Mouse (Mus musculus): ENCODE measurements at regions not wholly inside any gene's neighbourhood (a gene's known extent, or its start where the extent isn't known, plus 50 kb on each side); places are given as distances from the start of the nearest gene placed in this dataset.

- Histone ChIP-seq H3K36me3 (replicated peaks; ENCODE audit: control insufficient read depth, insufficient read depth, low read length) (no peaks in the 10 kb centered on the region), H3K9ac (replicated peaks; ENCODE audit: low read depth, low read length) (no peak overlapping the region), H3K27ac (ENCODE audit: low read depth) (no peak overlapping the region), H3K4me1 (ENCODE audit: control insufficient read depth, insufficient read depth) (no peaks in the 10 kb centered on the region), H3K27me3 (ENCODE audit: control insufficient read depth, insufficient read depth, low read length) (no peaks in the 10 kb centered on the region), H3K4me3 (ENCODE audit: low read depth, low read length) (no peak overlapping the region), H3K9me3 (replicated peaks; ENCODE audit: control insufficient read depth, low read length) (no peaks in the 10 kb centered on the region), H3K4me2 (ENCODE audit: low read depth, low read length) (no peak overlapping the region)
- ATAC-seq (ENCODE audit: insufficient read depth, low read depth) (no peak), DNase-seq (ENCODE audit: low spot score) (no peak)
- no peak for TF ChIP-seq CTCF (IDR thresholded peaks at IDR 0.05; ENCODE audit: low read depth)
- TF ChIP-seq EP300 (IDR thresholded peaks at IDR 0.05; ENCODE audit: low read depth): no peak
- WGBS: 77% methylated on average over 5 of the region's 5 CpGs
Measured at GRCm38 (mm10) chr1:81539591-81540311, 463.0 kb downstream of the Nyap2 start.

GRCm38 (mm10) chr1:81548906-81549305, 472.2 kb downstream of the Nyap2 start:
- no peak for ATAC-seq (ENCODE audit: insufficient read depth, low read depth)
- 58% methylated on average over 2 of the region's 2 CpGs for WGBS

GRCm38 (mm10) chr1:81549706-81550105, 473.0 kb downstream of the Nyap2 start:
- DNase-seq (ENCODE audit: low spot score) (no peak), ATAC-seq (ENCODE audit: insufficient read depth, low read depth) (no peak)
- 72% methylated on average over 5 of the region's 5 CpGs for WGBS
- no peak for TF ChIP-seq EP300 (IDR thresholded peaks at IDR 0.05; ENCODE audit: low read depth)
- no peak for TF ChIP-seq CTCF (IDR thresholded peaks at IDR 0.05; ENCODE audit: low read depth)
- Histone ChIP-seq H3K4me2 (ENCODE audit: low read depth, low read length) (no peak overlapping the region), H3K27ac (ENCODE audit: low read depth) (no peak overlapping the region), H3K36me3 (replicated peaks; ENCODE audit: control insufficient read depth, insufficient read depth, low read length) (no peaks in the 10 kb centered on the region), H3K27me3 (ENCODE audit: control insufficient read depth, insufficient read depth, low read length) (no peaks in the 10 kb centered on the region), H3K9ac (replicated peaks; ENCODE audit: low read depth, low read length) (no peak overlapping the region), H3K4me3 (ENCODE audit: low read depth, low read length) (no peak overlapping the region), H3K9me3 (replicated peaks; ENCODE audit: control insufficient read depth, low read length) (no peaks in the 10 kb centered on the region), H3K4me1 (ENCODE audit: control insufficient read depth, insufficient read depth) (no peaks in the 10 kb centered on the region)

More at GRCm38 (mm10) chr1:81548906-81549305, 472.2 kb downstream of the Nyap2 start:
- Histone ChIP-seq H3K9me3 (replicated peaks; ENCODE audit: control insufficient read depth, low read length) (no peaks in the 10 kb centered on the region), H3K4me2 (ENCODE audit: low read depth, low read length) (no peak overlapping the region), H3K9ac (replicated peaks; ENCODE audit: low read depth, low read length) (no peak overlapping the region), H3K4me1 (ENCODE audit: control insufficient read depth, insufficient read depth) (no peaks in the 10 kb centered on the region), H3K4me3 (ENCODE audit: low read depth, low read length) (no peak overlapping the region), H3K27ac (ENCODE audit: low read depth) (no peak overlapping the region), H3K36me3 (replicated peaks; ENCODE audit: control insufficient read depth, insufficient read depth, low read length) (no peaks in the 10 kb centered on the region), H3K27me3 (ENCODE audit: control insufficient read depth, insufficient read depth, low read length) (no peaks in the 10 kb centered on the region)
- no peak for TF ChIP-seq EP300 (IDR thresholded peaks at IDR 0.05; ENCODE audit: low read depth)
- TF ChIP-seq CTCF (IDR thresholded peaks at IDR 0.05; ENCODE audit: low read depth): no peak
- DNase-seq (ENCODE audit: low spot score): no peak

DNA sequence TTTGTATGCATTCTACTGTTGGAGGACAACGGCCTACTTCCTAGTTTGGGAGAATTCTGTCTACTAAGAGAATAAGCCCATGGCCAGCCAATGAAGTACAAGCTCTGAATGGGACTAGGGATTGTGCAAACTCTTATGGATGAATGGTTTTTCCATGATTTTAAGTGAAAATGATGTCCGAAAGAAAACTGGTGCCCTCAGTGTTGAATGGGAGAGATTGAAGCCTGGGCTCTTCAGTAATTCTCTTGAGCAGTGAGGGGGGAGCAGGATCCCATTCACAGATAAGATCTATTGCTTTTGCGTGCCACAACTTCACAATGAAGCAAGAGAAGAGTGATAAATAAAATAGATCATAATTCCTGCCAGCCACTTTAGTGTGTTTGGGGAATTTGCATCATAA, 476.0 kb downstream of the Nyap2 start:
- Histone ChIP-seq H3K4me1 (ENCODE audit: control insufficient read depth, insufficient read depth) (no peaks in the 10 kb centered on the region), H3K9ac (replicated peaks; ENCODE audit: low read depth, low read length) (no peak overlapping the region), H3K27me3 (ENCODE audit: control insufficient read depth, insufficient read depth, low read length) (no peaks in the 10 kb centered on the region), H3K36me3 (replicated peaks; ENCODE audit: control insufficient read depth, insufficient read depth, low read length) (no peaks in the 10 kb centered on the region), H3K4me2 (ENCODE audit: low read depth, low read length) (no peak overlapping the region), H3K9me3 (replicated peaks; ENCODE audit: control insufficient read depth, low read length) (no peaks in the 10 kb centered on the region), H3K4me3 (ENCODE audit: low read depth, low read length) (no peak overlapping the region), H3K27ac (ENCODE audit: low read depth) (no peak overlapping the region)
- DNase-seq (ENCODE audit: low spot score) (no peak), ATAC-seq (ENCODE audit: insufficient read depth, low read depth) (no peak)
- WGBS: 74% methylated on average over 3 of the region's 3 CpGs
- TF ChIP-seq EP300 (IDR thresholded peaks at IDR 0.05; ENCODE audit: low read depth) (no peak), CTCF (IDR thresholded peaks at IDR 0.05; ENCODE audit: low read depth) (no peak)

GRCm38 (mm10) chr1:81576965-81577664, 500.4 kb downstream of the Nyap2 start:
- Histone ChIP-seq H3K9ac (replicated peaks; ENCODE audit: low read depth, low read length) (no peak overlapping the region), H3K27me3 (ENCODE audit: control insufficient read depth, insufficient read depth, low read length) (no peaks in the 10 kb centered on the region), H3K4me2 (ENCODE audit: low read depth, low read length) (no peak overlapping the region), H3K4me1 (ENCODE audit: control insufficient read depth, insufficient read depth) (no peaks in the 10 kb centered on the region), H3K27ac (ENCODE audit: low read depth) (no peak overlapping the region), H3K4me3 (ENCODE audit: low read depth, low read length) (no peak overlapping the region), H3K36me3 (replicated peaks; ENCODE audit: control insufficient read depth, insufficient read depth, low read length) (no peaks in the 10 kb centered on the region), H3K9me3 (replicated peaks; ENCODE audit: control insufficient read depth, low read length) (no peaks in the 10 kb centered on the region)
- WGBS: 76% methylated on average over 8 of the region's 8 CpGs
- DNase-seq (ENCODE audit: low spot score) (no peak), ATAC-seq (ENCODE audit: insufficient read depth, low read depth) (no peak)
- TF ChIP-seq EP300 (IDR thresholded peaks at IDR 0.05; ENCODE audit: low read depth) (no peak), CTCF (IDR thresholded peaks at IDR 0.05; ENCODE audit: low read depth) (no peak)
